Mouse (Mus musculus): Measurements from ENCODE around the gene Slc9a8. TPM values are rescaled to one million over a fixed set of nuclear protein-coding genes. Genes with fewer than 3 reads are reported as not detected.
"Not testable (repeated sequence)": the region's sequence is repeated elsewhere in the genome, so short reads cannot be mapped to it uniquely, and the experiment has no call there.

The Slc9a8 gene
- polyA plus RNA-seq, 1 experiment from 2014 or later: 20.7 TPM

- Histone ChIP-seq H3K27me3 (ENCODE audit: insufficient read depth, low read length) (no peaks in the 10 kb centered on the region), H3K9ac (replicated peaks; ENCODE audit: low read length) (no peak overlapping the region), H3K4me2 (replicated peaks; ENCODE audit: low read depth, low read length) (no peak overlapping the region), H3K4me3 (ENCODE audit: low read length) (no peak overlapping the region), H3K4me1 (ENCODE audit: insufficient read depth, low read length) (peaks cover 45% of the 10 kb centered on the region), H3K36me3 (ENCODE audit: insufficient read depth, low read length) (no peaks in the 10 kb centered on the region), H3K9me3 (ENCODE audit: low read length) (no peaks in the 10 kb centered on the region), H3K27ac (ENCODE audit: low read length) (no peak overlapping the region)
- 59% methylated on average over 7 of the region's 7 CpGs for WGBS
- no peak for ATAC-seq (ENCODE audit: low FRiP score, low TSS enrichment)
Observed at GRCm38 (mm10) chr2:167381596-167381995, 39.9 kb upstream of the Slc9a8 start.

GRCm38 (mm10) chr2:167382389-167382788 lies 39.1 kb upstream of the Slc9a8 start:
- Histone ChIP-seq H3K4me3 (ENCODE audit: low read length) (no peak overlapping the region), H3K4me1 (ENCODE audit: insufficient read depth, low read length) (peaks cover 44% of the 10 kb centered on the region), H3K36me3 (ENCODE audit: insufficient read depth, low read length) (no peaks in the 10 kb centered on the region), H3K4me2 (replicated peaks; ENCODE audit: low read depth, low read length) (no peak overlapping the region), H3K9ac (replicated peaks; ENCODE audit: low read length) (no peak overlapping the region), H3K27me3 (ENCODE audit: insufficient read depth, low read length) (no peaks in the 10 kb centered on the region), H3K9me3 (ENCODE audit: low read length) (no peaks in the 10 kb centered on the region), H3K27ac (ENCODE audit: low read length) (no peak overlapping the region)
- no peak for ATAC-seq (ENCODE audit: low FRiP score, low TSS enrichment)
- WGBS: 93% methylated on average over 7 of the region's 7 CpGs

GRCm38 (mm10) chr2:167383666-167384083 lies 37.8 kb upstream of the Slc9a8 start:
- H3K27me3 ChIP-seq (ENCODE audit: insufficient read depth, low read length): no peaks in the 10 kb centered on the region
- WGBS: 42% methylated on average over 13 of the region's 13 CpGs
- H3K4me2 ChIP-seq (replicated peaks; ENCODE audit: low read depth, low read length): no peak overlapping the region
- no peak overlapping the region for H3K9ac ChIP-seq (replicated peaks; ENCODE audit: low read length)
- no peak overlapping the region for H3K27ac ChIP-seq (ENCODE audit: low read length)
- peaks cover 31% of the 10 kb centered on the region for H3K4me1 ChIP-seq (ENCODE audit: insufficient read depth, low read length)
- no peaks in the 10 kb centered on the region for H3K36me3 ChIP-seq (ENCODE audit: insufficient read depth, low read length)
- H3K4me3 ChIP-seq (ENCODE audit: low read length): no peak overlapping the region
- no peaks in the 10 kb centered on the region for H3K9me3 ChIP-seq (ENCODE audit: low read length)
- no peak for ATAC-seq (ENCODE audit: low FRiP score, low TSS enrichment)

- WGBS: 82% methylated on average over 4 of the region's 4 CpGs
- no peaks in the 10 kb centered on the region for H3K36me3 ChIP-seq (ENCODE audit: insufficient read depth, low read length)
Observed at GRCm38 (mm10) chr2:167386456-167386855, 35.1 kb upstream of the Slc9a8 start.

GRCm38 (mm10) chr2:167386998-167387397 lies 34.5 kb upstream of the Slc9a8 start:
- H3K4me1 ChIP-seq (ENCODE audit: insufficient read depth, low read length): peaks cover 11% of the 10 kb centered on the region; the same call in 1 of the 2 replicates
- no peaks in the 10 kb centered on the region for H3K27me3 ChIP-seq (ENCODE audit: insufficient read depth, low read length)
- H3K36me3 ChIP-seq (ENCODE audit: insufficient read depth, low read length): no peaks in the 10 kb centered on the region
- H3K27ac ChIP-seq (ENCODE audit: low read length): no peak overlapping the region
- H3K9me3 ChIP-seq (ENCODE audit: low read length): peaks cover 5% of the 10 kb centered on the region; the same call in 1 of the 2 replicates
- no peak overlapping the region for H3K4me2 ChIP-seq (replicated peaks; ENCODE audit: low read depth, low read length)
- H3K4me3 ChIP-seq (ENCODE audit: low read length): no peak overlapping the region
- 74% methylated on average over 6 of the region's 6 CpGs for WGBS
- no peak for ATAC-seq (ENCODE audit: low FRiP score, low TSS enrichment)
- no peak overlapping the region for H3K9ac ChIP-seq (replicated peaks; ENCODE audit: low read length)

More at GRCm38 (mm10) chr2:167386456-167386855, 35.1 kb upstream of the Slc9a8 start:
- no peak for ATAC-seq (ENCODE audit: low FRiP score, low TSS enrichment)
- no peak overlapping the region for H3K4me2 ChIP-seq (replicated peaks; ENCODE audit: low read depth, low read length)
- peaks cover 12% of the 10 kb centered on the region for H3K4me1 ChIP-seq (ENCODE audit: insufficient read depth, low read length)
- H3K27ac ChIP-seq (ENCODE audit: low read length): no peak overlapping the region
- H3K9ac ChIP-seq (replicated peaks; ENCODE audit: low read length): no peak overlapping the region
- H3K4me3 ChIP-seq (ENCODE audit: low read length): no peak overlapping the region
- no peaks in the 10 kb centered on the region for H3K27me3 ChIP-seq (ENCODE audit: insufficient read depth, low read length)
- H3K9me3 ChIP-seq (ENCODE audit: low read length): peaks cover 5% of the 10 kb centered on the region; the same call in 1 of the 2 replicates

GRCm38 (mm10) chr2:167394426-167394825 lies 27.1 kb upstream of the Slc9a8 start:
- Histone ChIP-seq H3K4me2 (replicated peaks; ENCODE audit: low read depth, low read length) (no peak overlapping the region), H3K27me3 (ENCODE audit: insufficient read depth, low read length) (no peaks in the 10 kb centered on the region), H3K27ac (ENCODE audit: low read length) (no peak overlapping the region), H3K4me1 (ENCODE audit: insufficient read depth, low read length) (0 out of 2 replicates have a peak, but pooled peaks cover 3% of the 10 kb centered on the region), H3K9me3 (ENCODE audit: low read length) (peaks cover 5% of the 10 kb centered on the region; the same call in 1 of the 2 replicates), H3K4me3 (ENCODE audit: low read length) (no peak overlapping the region), H3K9ac (replicated peaks; ENCODE audit: low read length) (no peak overlapping the region), H3K36me3 (ENCODE audit: insufficient read depth, low read length) (no peaks in the 10 kb centered on the region)
- no peak for ATAC-seq (ENCODE audit: low FRiP score, low TSS enrichment)
- WGBS: 49% methylated on average over 7 of the region's 7 CpGs

- WGBS: 95% methylated on average over 9 of the region's 9 CpGs
- not testable (repeated sequence) for H3K9ac ChIP-seq (replicated peaks; ENCODE audit: low read length); H3K4me2 ChIP-seq (replicated peaks; ENCODE audit: low read depth, low read length); H3K27me3 ChIP-seq (ENCODE audit: insufficient read depth, low read length); H3K27ac ChIP-seq (ENCODE audit: low read length); H3K4me3 ChIP-seq (ENCODE audit: low read length); ATAC-seq (ENCODE audit: low FRiP score, low TSS enrichment); H3K4me1 ChIP-seq (ENCODE audit: insufficient read depth, low read length); H3K36me3 ChIP-seq (ENCODE audit: insufficient read depth, low read length); H3K9me3 ChIP-seq (ENCODE audit: low read length)
Observed at GRCm38 (mm10) chr2:167396420-167396819, 25.1 kb upstream of the Slc9a8 start.

GRCm38 (mm10) chr2:167399012-167399411 lies 22.5 kb upstream of the Slc9a8 start:
- Histone ChIP-seq H3K4me3 (ENCODE audit: low read length) (no peak overlapping the region), H3K4me2 (replicated peaks; ENCODE audit: low read depth, low read length) (no peak overlapping the region), H3K4me1 (ENCODE audit: insufficient read depth, low read length) (0 out of 2 replicates have a peak, but pooled peaks cover 6% of the 10 kb centered on the region), H3K27ac (ENCODE audit: low read length) (no peak overlapping the region), H3K36me3 (ENCODE audit: insufficient read depth, low read length) (no peaks in the 10 kb centered on the region), H3K9ac (replicated peaks; ENCODE audit: low read length) (no peak overlapping the region), H3K27me3 (ENCODE audit: insufficient read depth, low read length) (no peaks in the 10 kb centered on the region), H3K9me3 (ENCODE audit: low read length) (no peaks in the 10 kb centered on the region)
- ATAC-seq (ENCODE audit: low FRiP score, low TSS enrichment): no peak
- WGBS: 33% methylated on average over 4 of the region's 4 CpGs

GRCm38 (mm10) chr2:167399646-167400045 lies 21.9 kb upstream of the Slc9a8 start:
- H3K4me3 ChIP-seq (ENCODE audit: low read length): no peak overlapping the region
- ATAC-seq (ENCODE audit: low FRiP score, low TSS enrichment): no peak
- H3K27me3 ChIP-seq (ENCODE audit: insufficient read depth, low read length): no peaks in the 10 kb centered on the region
- H3K4me2 ChIP-seq (replicated peaks; ENCODE audit: low read depth, low read length): no peak overlapping the region
- no peaks in the 10 kb centered on the region for H3K36me3 ChIP-seq (ENCODE audit: insufficient read depth, low read length)
- WGBS: 90% methylated on average over 7 of the region's 7 CpGs
- no peaks in the 10 kb centered on the region for H3K9me3 ChIP-seq (ENCODE audit: low read length)
- no peak overlapping the region for H3K27ac ChIP-seq (ENCODE audit: low read length)
- no peak overlapping the region for H3K9ac ChIP-seq (replicated peaks; ENCODE audit: low read length)
- 0 out of 2 replicates have a peak, but pooled peaks cover 6% of the 10 kb centered on the region for H3K4me1 ChIP-seq (ENCODE audit: insufficient read depth, low read length)

GRCm38 (mm10) chr2:167403085-167403484 lies 18.4 kb upstream of the Slc9a8 start:
- Histone ChIP-seq H3K4me3 (ENCODE audit: low read length) (no peak overlapping the region), H3K9ac (replicated peaks; ENCODE audit: low read length) (no peak overlapping the region), H3K9me3 (ENCODE audit: low read length) (no peaks in the 10 kb centered on the region), H3K36me3 (ENCODE audit: insufficient read depth, low read length) (no peaks in the 10 kb centered on the region), H3K27me3 (ENCODE audit: insufficient read depth, low read length) (no peaks in the 10 kb centered on the region), H3K4me1 (ENCODE audit: insufficient read depth, low read length) (0 out of 2 replicates have a peak, but pooled peaks cover 6% of the 10 kb centered on the region), H3K27ac (ENCODE audit: low read length) (no peak overlapping the region), H3K4me2 (replicated peaks; ENCODE audit: low read depth, low read length) (no peak overlapping the region)
- ATAC-seq (ENCODE audit: low FRiP score, low TSS enrichment): no peak
- WGBS: 60% methylated on average over 7 of the region's 7 CpGs
